In the genomic region with DNA sequence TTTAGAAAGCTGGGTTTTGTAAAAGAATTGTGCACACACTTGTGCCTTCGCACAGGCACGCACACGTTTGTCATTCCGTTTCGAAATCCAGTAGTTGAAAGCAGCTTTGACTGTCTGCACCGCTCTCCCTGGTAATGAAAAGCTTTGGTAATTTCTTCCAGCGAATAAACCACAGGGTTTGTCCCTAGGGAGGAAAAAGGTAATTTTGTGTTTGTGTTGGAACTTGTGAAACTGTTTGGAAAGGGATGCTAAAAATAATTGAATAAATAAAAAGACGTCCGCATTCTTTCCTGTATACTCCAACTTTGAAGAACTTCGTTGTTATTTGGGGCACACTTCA, we compare ENCODE assay signal across 7 mouse cellular contexts. TPM values are rescaled to one million over a fixed set of nuclear protein-coding genes. Genes with fewer than 3 reads are reported as not detected.
DNase-seq lines count a peak whose midpoint lies in the region; ATAC-seq and TF ChIP-seq lines count a peak whose summit lies in the region.

No protein-coding gene starts in this region.

- H3K9me3 ChIP-seq in forebrain, embryonic 13.5 days (replicated peaks): no peaks in the 10 kb centered on the region
- H3K9me3 ChIP-seq in liver, embryonic 12.5 days (replicated peaks): no peaks in the 10 kb centered on the region

- no peak for ATAC-seq in forebrain, embryonic 13.5 days
- peak; percentile 6; the same call in 1 of the 2 replicates for ATAC-seq in liver, embryonic 12.5 days

- peak overlapping the region; percentile 88 for H3K4me2 ChIP-seq in forebrain, embryonic 13.5 days
- H3K4me2 ChIP-seq in liver, embryonic 12.5 days: peak overlapping the region; percentile 76

- H3K27me3 ChIP-seq in spleen, adult 2 months (ENCODE audit: control insufficient read depth, insufficient read depth, low read length): no peaks in the 10 kb centered on the region
- no peaks in the 10 kb centered on the region for H3K27me3 ChIP-seq in forebrain, embryonic 13.5 days
- no peaks in the 10 kb centered on the region for H3K27me3 ChIP-seq in liver, embryonic 12.5 days (replicated peaks)

- H3K4me3 ChIP-seq in spleen, adult 2 months (ENCODE audit: extremely low read depth, insufficient read depth, insufficient read length): peak overlapping the region; percentile 79
- H3K4me3 ChIP-seq in forebrain, embryonic 13.5 days: peak overlapping the region; percentile 57
- peak overlapping the region; percentile 67 for H3K4me3 ChIP-seq in liver, embryonic 12.5 days

- DNase-seq in spleen, adult 2 months (ENCODE audit: low read depth in 1 of 2, low spot score in 2 of 2): no peak
- no peak for DNase-seq in spleen, adult 12 weeks (ENCODE audit: low spot score)
- DNase-seq in right cerebral cortex, postnatal 14 days: no peak
- no peak for DNase-seq in urinary bladder, postnatal 36 days (ENCODE audit: low spot score in 2 of 2)
- no peak for DNase-seq in ovary, postnatal 10 days (ENCODE audit: low spot score)

- no peaks in the 10 kb centered on the region for H3K36me3 ChIP-seq in spleen, adult 2 months (ENCODE audit: control insufficient read depth, insufficient read depth, low read length)
- H3K36me3 ChIP-seq in forebrain, embryonic 13.5 days (ENCODE audit: poor library complexity, severe bottlenecking): no peaks in the 10 kb centered on the region
- no peaks in the 10 kb centered on the region for H3K36me3 ChIP-seq in liver, embryonic 12.5 days

- peak overlapping the region; percentile 73 for H3K27ac ChIP-seq in spleen, adult 2 months (ENCODE audit: insufficient read depth, low read length)
- H3K27ac ChIP-seq in forebrain, embryonic 13.5 days: no peak overlapping the region
- peak overlapping the region; percentile 69; the same call in 1 of the 2 replicates for H3K27ac ChIP-seq in liver, embryonic 12.5 days

- no peak for TF ChIP-seq CTCF in spleen, adult 2 months (IDR thresholded peaks at IDR 0.05; ENCODE audit: extremely low read depth, insufficient read depth, insufficient read length, insufficient replicate concordance)

- H3K9ac ChIP-seq in forebrain, embryonic 13.5 days: peak overlapping the region; percentile 66
- H3K9ac ChIP-seq in liver, embryonic 12.5 days: peak overlapping the region; percentile 72

- TF ChIP-seq POLR2A in spleen, adult 2 months (IDR thresholded peaks at IDR 0.05; ENCODE audit: low read depth, low read length): no peak

- peaks cover 10% of the 10 kb centered on the region for H3K4me1 ChIP-seq in spleen, adult 2 months (ENCODE audit: control insufficient read depth, insufficient read depth, insufficient read length)
- H3K4me1 ChIP-seq in forebrain, embryonic 13.5 days: 0 out of 2 replicates have a peak, but pooled peaks cover 6% of the 10 kb centered on the region
- peaks cover 34% of the 10 kb centered on the region for H3K4me1 ChIP-seq in liver, embryonic 12.5 days

- WGBS in spleen, adult 2 months: 2% methylated on average over 10 of the region's 10 CpGs
- 10% methylated on average over 10 of the region's 10 CpGs for WGBS in forebrain, embryonic 13.5 days
- 9% methylated on average over 10 of the region's 10 CpGs for WGBS in liver, embryonic 12.5 days (ENCODE audit: insufficient replicate concordance)

RNA-seq across cellular contexts. Expression of a gene that starts 35.7 kb away (rescaled TPM):
- 4.4 and 5.2 TPM in 2 replicates for polyA plus RNA-seq in spleen, adult 2 months (2012; rRNA removed)
- polyA plus RNA-seq in forebrain, embryonic 13.5 days (2015; fragmentation: Nextera tagmentation; extraction: Ambion mirVana): 157 and 167 TPM in 2 replicates
- 76.0 and 79.2 TPM in 2 replicates for polyA plus RNA-seq in liver, embryonic 12.5 days (2016; fragmentation: Nextera tagmentation; extraction: Ambion mirVana)

Comparison
In these comparisons a context has a peak if more than half of its experiments do, and no peak if none do; other contexts are left out.
1. RNA of a gene that starts 35.7 kb away (polyA plus RNA-seq): 157 to 167 TPM in forebrain, embryonic 13.5 days and 76.0 to 79.2 TPM in liver, embryonic 12.5 days; 4.4 to 5.2 TPM in spleen, adult 2 months; every median in the first group is over 10 times any median in the second.
2. Peak in every context shown above with its lines, with median percentiles within 50 percentile points of each other: H3K4me3 ChIP-seq.